Mouse (Mus musculus) stomach, embryonic 15.5 days (tissue): ENCODE measurements around the gene 2410141K09Rik. TPM values are rescaled to one million over a fixed set of nuclear protein-coding genes. Genes with fewer than 3 reads are reported as not detected.
"Not testable (repeated sequence)": the region's sequence is repeated elsewhere in the genome, so short reads cannot be mapped to it uniquely, and the experiment has no call there.

Source experiments
- ATAC-seq: fragments of 200-750 bp; cut with Nextera tagmentation; 2 replicates; pipeline ENCODE4 v1.8.0; 2017; ENCODE audit warnings: low read depth, moderate number of reproducible peaks, moderate TSS enrichment; ENCODE audit not compliant: insufficient read depth, low FRiP score
- H3K27ac ChIP-seq: fragments of 300-500 bp; sonication (generic); 2 replicates; pipeline ENCODE4 v1.5.1; 2015; ENCODE audit warnings: mild to moderate bottlenecking, inconsistent platforms
- H3K27me3 ChIP-seq: fragments of 300-500 bp; sonication (generic); replicated peaks from 2 replicates; pipeline ENCODE4 v1.6.1; 2015; ENCODE audit warnings: inconsistent platforms
- H3K36me3 ChIP-seq: fragments of 300-500 bp; sonication (generic); 2 replicates; pipeline ENCODE4 v1.6.1; 2015; ENCODE audit warnings: inconsistent platforms
- H3K4me1 ChIP-seq: fragments of 300-500 bp; sonication (generic); 2 replicates; pipeline ENCODE4 v1.6.1; 2015; ENCODE audit warnings: inconsistent platforms
- H3K4me2 ChIP-seq: fragments of 300-500 bp; sonication (generic); 2 replicates; pipeline ENCODE4 v1.6.1; 2015; ENCODE audit warnings: mild to moderate bottlenecking, inconsistent platforms
- H3K4me3 ChIP-seq: fragments of 300-500 bp; sonication (generic); replicated peaks from 2 replicates; pipeline ENCODE4 v1.5.1; 2015; ENCODE audit warnings: inconsistent platforms
- H3K9ac ChIP-seq: fragments of 300-500 bp; sonication (generic); 2 replicates; pipeline ENCODE4 v1.6.1; 2015; ENCODE audit warnings: inconsistent platforms
- H3K9me3 ChIP-seq: fragments of 300-500 bp; sonication (generic); 2 replicates; pipeline ENCODE4 v1.6.1; 2016; ENCODE audit warnings: inconsistent platforms
- WGBS: fragments of 180-500 bp; shearing (Covaris S2); methylation state at CpG from one replicate; pipeline ENCODE4 v1.1.7; 2015; 5-methylcytosine and 5-hydroxymethylcytosine counted together
- polyA plus RNA-seq: library from polyadenylated mRNA; unstranded; fragments of >200 nt; fragmentation: Nextera tagmentation; extraction: Ambion mirVana; gene quantifications from 2 replicates; pipeline ENCODE4 v1.2.1, GENCODE M21; 2015

Gene 2410141K09Rik
- polyA plus RNA-seq, result not detected in 2 replicates

- H3K4me1 ChIP-seq, H3K36me3 ChIP-seq, H3K9ac ChIP-seq, H3K9me3 ChIP-seq, H3K4me2 ChIP-seq, H3K27ac ChIP-seq, H3K4me3 ChIP-seq, ATAC-seq, H3K27me3 ChIP-seq: not testable (repeated sequence)
- no CpG with 5 or more reads among the region's 6 CpGs for WGBS
Observed at GRCm38 (mm10) chr13:66441018-66441417, at the start of gene 2410141K09Rik. Gene 2410141K09Rik (minus strand): TSS chr13:66441118.

GRCm38 (mm10) chr13:66426858-66427257, 14.1 kb downstream of the 2410141K09Rik start:
- H3K36me3 ChIP-seq, H3K9me3 ChIP-seq, H3K27ac ChIP-seq, H3K4me3 ChIP-seq, H3K4me1 ChIP-seq, ATAC-seq, H3K9ac ChIP-seq, H3K27me3 ChIP-seq, H3K4me2 ChIP-seq: not testable (repeated sequence)
- no CpG with 5 or more reads among the region's 5 CpGs for WGBS

DNA sequence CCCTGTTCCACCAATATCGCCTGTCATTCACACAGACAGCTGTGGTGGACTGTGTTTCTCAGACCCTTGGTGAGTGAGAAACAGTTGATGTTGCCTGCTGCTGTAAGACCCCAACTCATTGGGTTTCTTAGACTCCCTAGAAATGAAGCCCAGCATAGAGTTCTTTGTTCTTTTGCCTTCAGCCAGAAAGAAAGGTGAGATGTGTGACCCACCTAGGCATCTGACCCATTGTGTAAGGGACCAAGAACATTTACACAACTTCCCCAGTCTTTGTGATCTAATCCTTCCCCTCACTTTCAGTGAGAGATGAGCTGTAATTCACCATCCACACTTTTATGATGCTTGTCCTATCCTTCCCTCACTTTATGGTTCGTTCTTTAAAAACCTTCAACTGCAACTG, 26.0 kb downstream of the 2410141K09Rik start:
- H3K4me1 ChIP-seq, H3K27me3 ChIP-seq, H3K9me3 ChIP-seq, H3K9ac ChIP-seq, H3K36me3 ChIP-seq, ATAC-seq, H3K27ac ChIP-seq, H3K4me3 ChIP-seq, H3K4me2 ChIP-seq: not testable (repeated sequence)
- no CpG with 5 or more reads among the region's 2 CpGs for WGBS

Other genes with a start within 250 kb of the 2410141K09Rik start
- gene Gm10772, start 213.5 kb downstream of the 2410141K09Rik start, polyA plus RNA-seq, result not detected in 2 replicates